Mouse (Mus musculus) splenic B cell, adult 2 months (primary cell): ENCODE results near the gene Lipe.

Experiments used
- DNase-seq: peaks from one replicate; pipeline ENCODE4 v3.0.0-alpha.2; 2011; ENCODE audit warnings: low read depth, low spot score
- H3K27me3 ChIP-seq: 2 replicates; pipeline ENCODE4 v1.6.1; 2012; ENCODE audit warnings: mild to moderate bottlenecking, low read length, moderate library complexity, mixed read lengths; ENCODE audit not compliant: control insufficient read depth, poor library complexity, insufficient read depth, severe bottlenecking
- H3K36me3 ChIP-seq: 2 replicates; pipeline ENCODE4 v1.6.1; 2012; ENCODE audit warnings: mild to moderate bottlenecking, low read length, moderate library complexity, mixed read lengths; ENCODE audit not compliant: control insufficient read depth, poor library complexity, insufficient read depth, severe bottlenecking

The Lipe gene

DNA sequence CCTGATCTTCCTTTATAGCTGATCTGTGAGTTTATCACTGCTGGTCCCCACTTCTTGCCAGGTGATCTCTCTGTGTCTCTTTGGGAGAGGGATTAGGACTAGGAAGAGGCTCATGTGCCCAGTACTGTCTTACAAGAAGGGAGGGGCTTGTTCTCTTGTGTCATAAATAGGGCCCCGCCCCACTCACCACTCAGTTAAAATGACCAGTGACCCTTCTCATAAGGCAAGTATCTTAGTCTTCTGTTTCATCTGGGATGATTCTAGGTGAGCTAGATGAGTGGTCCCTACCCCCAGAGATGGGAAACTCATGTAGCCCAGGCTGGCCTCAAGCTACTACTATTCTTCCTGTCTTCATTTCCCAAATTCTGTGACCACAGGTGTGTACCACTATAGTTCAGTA, at the start of gene Lipe:
Lipe (minus strand) TSS at position 101 of the 400 bp plus-strand sequence.
- Histone ChIP-seq H3K27me3 (no peaks in the 10 kb centered on the region), H3K36me3 (no peaks in the 10 kb centered on the region)
- no peak for DNase-seq

DNA sequence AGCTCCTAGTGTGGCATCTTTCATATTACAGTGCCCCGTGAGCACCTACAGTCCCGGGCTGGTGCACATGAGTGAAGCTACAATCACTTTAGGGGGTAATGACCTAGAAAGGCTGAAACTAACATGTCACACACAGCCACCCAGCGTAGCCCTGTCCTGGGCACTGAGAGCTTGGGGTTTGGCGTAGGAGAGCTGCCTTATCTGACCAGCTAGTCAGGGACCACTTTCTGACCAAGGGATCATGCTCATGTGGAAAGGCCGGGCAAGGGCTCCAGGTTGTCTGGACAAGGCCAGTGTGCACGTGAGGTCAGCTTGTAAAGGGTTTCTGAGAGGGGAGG, 42.3 kb upstream of the Lipe start:
- Histone ChIP-seq H3K27me3 (no peaks in the 10 kb centered on the region), H3K36me3 (no peaks in the 10 kb centered on the region; the same call in 1 of the 2 replicates)
- no peak for DNase-seq

DNA sequence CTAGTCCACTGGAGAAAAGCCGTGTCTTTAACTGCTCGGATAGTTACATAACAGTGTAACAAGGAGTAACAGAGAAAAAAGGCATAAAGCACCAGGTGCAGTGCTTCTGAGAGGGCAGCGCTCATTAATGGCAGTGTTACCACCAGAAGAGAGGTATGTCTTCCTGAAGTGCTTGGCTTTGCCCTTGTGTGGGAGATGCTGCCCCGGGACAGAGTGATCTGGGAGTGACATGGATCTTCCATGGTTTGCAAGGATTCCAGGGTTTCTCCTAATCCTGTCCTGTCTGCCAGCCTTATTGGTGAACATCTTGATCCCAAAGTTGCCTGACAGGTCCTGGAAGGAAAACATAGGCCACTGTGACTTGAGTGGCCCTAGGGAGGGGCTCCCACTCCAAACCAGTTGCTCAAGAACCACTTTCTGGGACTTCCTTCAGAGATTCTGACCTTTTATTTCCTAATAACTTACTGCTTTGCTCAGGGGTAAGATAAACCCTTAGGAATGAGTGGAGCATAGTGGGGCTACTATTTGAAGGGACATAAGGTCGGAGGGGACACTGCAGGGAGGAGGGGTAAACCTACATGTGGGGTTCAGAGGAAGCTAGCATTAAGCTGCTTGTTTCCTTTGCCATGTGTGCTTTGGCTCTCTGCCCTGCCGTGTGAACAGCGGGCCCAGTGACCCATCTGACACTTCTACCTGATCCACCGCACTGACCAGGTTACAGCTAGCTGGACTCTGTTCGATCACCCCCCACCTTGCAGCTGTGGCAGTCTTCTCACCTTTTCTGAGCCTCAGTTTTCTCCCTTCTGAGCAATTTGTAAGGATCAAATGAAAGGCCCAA, 41.7 kb upstream of the Lipe start:
- Histone ChIP-seq H3K27me3 (no peaks in the 10 kb centered on the region), H3K36me3 (no peaks in the 10 kb centered on the region; the same call in 1 of the 2 replicates)
- DNase-seq: no peak

DNA sequence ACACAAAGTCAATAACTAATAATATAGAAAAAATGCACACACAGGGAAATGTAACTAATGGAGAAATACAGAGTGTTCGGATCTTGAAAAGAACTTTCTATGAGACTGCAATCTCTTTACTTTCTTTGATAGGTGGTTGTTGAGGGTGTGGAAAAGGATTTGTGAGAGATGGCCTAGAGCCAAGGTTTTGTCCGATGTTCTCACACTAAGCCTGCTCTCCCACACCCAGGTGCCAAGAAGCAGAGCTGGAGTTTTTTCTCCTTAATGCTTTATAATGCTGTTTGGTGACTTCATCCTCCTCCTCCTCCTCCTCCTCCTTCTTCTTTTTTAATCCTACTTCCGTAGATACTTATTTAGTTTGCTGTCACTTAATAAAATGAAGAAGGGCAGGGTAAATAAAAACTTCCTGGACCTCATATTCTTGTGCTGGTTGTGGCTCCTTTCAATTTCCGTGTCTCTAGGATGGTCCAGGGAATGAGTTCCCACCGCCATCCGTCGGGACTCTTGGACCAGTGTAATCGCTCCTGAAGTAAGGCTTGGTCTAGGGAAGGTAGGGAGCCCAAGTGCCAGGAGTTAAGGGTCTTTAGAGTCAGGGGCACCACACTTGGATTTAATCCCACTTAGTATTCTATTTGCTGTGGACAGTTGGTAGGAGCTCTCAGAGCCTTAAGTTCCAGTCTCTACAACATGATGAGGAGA, 40.8 kb upstream of the Lipe start:
- Histone ChIP-seq H3K27me3 (no peaks in the 10 kb centered on the region), H3K36me3 (no peaks in the 10 kb centered on the region; the same call in 1 of the 2 replicates)
- DNase-seq: no peak

DNA sequence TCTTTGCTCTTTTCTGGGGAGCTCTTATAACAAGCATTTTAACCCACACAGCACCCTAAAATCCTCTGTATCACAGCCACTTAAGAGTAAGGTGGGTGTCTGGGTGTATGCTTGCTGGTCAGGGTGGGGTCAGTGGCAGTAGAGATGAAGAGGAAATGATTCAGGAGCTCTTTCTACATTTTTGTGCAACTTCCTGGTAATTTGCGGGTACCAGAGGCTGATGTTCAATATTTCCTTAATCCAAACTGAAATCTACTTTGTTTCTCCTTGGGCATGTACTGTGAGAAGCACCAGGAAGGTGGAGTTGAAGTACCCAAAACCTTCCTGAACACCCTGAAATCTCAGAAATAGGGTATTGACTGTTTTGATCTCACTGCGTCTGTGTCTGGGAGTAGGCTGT, 38.2 kb upstream of the Lipe start:
- no peak for DNase-seq
- H3K36me3 ChIP-seq: no peaks in the 10 kb centered on the region
- H3K27me3 ChIP-seq: no peaks in the 10 kb centered on the region

DNA sequence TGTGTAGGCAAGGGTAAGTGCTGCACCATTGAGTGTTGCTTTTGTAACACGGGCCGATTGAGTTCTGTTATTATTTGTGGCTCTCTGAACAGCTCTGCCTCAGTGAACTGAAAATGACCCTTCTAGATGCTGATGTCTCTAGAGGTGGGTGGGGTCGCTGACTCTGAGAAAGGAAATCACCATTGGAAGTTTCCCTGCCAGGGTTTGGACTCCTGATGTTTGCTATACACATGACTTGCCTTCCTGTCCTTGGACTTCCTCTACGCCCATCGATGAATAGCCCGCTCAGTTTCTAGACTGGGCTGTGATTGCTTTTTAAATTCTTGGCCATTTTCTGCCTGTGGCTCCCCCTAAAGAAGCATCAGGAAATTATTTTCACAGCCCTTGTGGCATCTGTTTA, 37.7 kb upstream of the Lipe start:
- no peaks in the 10 kb centered on the region for H3K27me3 ChIP-seq
- no peak for DNase-seq
- no peaks in the 10 kb centered on the region for H3K36me3 ChIP-seq

DNA sequence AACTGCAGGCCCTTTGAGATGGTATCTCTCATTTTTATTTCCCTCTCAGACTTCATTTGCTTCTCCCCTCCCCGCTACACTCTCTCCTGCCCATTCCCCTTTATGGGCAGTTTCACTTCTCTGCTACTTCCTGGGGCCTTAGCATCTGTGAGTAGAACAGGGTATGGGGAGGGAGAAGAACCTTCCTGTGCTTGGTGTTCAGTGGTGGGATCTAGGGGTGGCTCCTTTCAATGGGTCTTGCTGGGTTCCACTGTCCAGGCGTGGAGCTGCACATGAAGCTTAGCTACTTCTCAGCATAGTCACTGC, 37.0 kb upstream of the Lipe start:
- no peaks in the 10 kb centered on the region for H3K27me3 ChIP-seq
- no peaks in the 10 kb centered on the region for H3K36me3 ChIP-seq
- DNase-seq: peak; percentile 67

DNA sequence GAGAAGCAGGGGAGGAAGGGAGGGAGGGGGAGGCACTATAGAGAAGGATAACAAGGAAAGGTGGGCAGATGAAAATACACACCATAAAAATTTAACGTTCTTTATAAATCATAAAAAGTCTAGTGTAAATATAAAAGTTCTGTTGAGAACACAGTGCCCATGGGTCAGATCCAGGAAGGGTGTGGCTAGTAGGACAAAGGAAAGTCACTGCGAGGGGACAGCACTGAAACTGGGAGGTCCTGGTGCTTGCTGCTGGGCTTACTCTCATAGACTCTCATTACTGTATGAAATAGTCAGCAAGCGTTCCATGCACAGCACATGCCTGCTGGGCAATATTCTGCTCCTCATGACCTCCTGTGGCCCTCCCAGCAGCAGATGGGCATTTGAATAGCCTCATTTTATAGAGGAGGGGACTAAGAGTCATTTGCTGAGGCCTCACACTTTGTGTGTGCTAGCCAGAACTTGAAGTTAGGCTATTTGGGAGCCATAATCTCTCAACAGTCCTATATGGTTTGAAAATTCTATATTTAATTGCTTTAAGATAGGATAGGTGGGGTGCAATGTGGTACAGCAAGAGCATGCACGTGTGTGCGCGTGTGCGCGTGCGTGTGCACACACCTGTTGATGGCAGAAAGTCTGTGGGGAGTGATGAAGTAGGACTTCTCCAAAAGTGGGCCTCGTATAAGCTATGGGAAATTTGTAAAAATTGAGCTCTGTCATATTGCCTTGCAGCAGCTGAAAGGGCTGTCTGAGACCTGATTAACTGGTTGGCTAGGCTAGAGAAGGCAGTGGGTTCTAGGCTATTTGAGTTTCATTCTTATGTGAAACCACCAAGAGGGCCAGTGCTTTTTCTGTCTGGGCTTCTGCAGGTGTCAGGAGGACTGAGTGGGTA, 36.4 kb upstream of the Lipe start:
- Histone ChIP-seq H3K27me3 (no peaks in the 10 kb centered on the region), H3K36me3 (no peaks in the 10 kb centered on the region)
- DNase-seq: no peak

DNA sequence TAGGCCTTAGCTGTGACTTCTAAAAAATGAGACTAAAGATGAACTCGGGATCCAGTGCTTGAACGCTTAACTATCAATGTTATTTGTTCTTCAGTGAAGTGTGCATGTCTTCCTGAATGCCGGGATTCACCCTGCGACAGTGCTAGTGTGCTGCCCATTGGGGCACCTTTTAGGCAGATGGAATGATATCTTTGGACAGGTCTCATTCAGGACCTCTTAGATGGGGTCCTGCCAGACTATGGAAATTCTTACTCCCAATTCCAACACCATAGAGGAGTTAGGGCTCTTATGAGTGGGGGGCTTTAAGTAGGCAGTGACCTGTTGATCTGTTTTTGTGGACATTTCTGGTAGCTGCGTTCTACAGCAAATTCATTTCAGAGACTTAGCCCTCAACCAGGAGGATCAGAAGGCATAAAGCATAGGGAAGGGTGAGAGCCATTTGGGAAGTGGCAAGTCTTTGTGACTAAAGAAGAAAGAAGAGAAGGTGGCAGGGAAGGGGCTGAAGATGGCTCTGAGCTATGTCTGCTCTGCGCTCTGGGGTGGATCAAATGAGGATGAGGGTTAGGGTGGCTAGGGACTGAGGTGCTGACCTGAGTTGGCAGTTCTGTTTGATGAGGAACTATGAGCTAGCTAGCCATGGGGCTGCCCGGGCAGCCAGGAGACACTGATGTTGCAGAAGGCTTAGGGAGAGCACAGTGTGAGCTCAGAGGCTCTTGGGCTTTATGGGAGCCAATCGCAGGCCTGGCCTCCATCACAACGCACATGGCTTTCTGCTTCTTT, 35.5 kb upstream of the Lipe start:
- Histone ChIP-seq H3K36me3 (no peaks in the 10 kb centered on the region), H3K27me3 (no peaks in the 10 kb centered on the region)
- DNase-seq: no peak

DNA sequence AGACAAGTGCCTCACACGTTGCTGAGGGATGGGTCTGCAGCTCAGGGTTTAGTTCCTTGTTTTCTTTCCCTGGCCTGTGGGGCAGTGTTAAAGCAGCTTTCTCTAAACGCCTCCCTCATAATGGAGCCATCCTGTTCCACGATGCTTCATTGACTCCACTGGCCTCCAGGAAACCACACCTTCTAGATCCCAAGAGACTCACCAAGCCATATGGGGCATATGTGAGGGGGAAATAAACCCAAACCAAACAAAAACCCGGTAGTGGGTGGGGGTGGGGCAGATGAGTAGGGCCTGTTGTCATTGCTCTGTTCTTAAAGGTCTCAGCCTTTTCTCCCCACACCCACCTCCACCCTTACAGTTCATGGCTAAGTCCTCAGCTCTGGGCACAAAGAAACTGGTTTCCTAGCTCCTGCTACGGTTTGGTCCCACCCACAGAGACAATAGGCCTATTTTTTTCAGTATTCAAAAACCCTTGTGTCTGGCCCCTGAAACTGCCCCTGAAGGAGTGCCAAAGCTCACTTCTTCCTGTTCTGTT, 34.6 kb upstream of the Lipe start:
- Histone ChIP-seq H3K36me3 (no peaks in the 10 kb centered on the region), H3K27me3 (no peaks in the 10 kb centered on the region)
- peak; percentile 75 for DNase-seq

DNA sequence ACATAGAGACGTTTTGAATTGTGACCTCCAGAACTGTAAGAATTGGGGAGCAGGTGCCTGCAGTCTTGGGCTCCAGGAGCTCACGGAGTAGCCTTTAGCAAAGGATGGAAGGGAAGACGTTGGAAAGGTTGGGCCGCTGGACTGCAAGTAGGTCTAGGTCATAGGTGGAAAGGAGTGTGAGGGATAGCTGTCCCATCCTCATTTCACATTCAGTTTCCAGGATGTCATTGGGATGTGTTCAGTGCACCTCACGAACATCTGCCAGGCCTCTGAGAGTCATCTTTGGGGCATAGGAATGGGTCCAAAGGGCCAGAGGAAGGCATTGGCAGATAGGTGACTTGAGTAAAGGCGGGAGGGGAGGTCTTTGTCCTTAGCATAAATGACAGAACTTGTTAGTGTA, 33.9 kb upstream of the Lipe start:
- Histone ChIP-seq H3K36me3 (no peaks in the 10 kb centered on the region), H3K27me3 (no peaks in the 10 kb centered on the region)
- no peak for DNase-seq

DNA sequence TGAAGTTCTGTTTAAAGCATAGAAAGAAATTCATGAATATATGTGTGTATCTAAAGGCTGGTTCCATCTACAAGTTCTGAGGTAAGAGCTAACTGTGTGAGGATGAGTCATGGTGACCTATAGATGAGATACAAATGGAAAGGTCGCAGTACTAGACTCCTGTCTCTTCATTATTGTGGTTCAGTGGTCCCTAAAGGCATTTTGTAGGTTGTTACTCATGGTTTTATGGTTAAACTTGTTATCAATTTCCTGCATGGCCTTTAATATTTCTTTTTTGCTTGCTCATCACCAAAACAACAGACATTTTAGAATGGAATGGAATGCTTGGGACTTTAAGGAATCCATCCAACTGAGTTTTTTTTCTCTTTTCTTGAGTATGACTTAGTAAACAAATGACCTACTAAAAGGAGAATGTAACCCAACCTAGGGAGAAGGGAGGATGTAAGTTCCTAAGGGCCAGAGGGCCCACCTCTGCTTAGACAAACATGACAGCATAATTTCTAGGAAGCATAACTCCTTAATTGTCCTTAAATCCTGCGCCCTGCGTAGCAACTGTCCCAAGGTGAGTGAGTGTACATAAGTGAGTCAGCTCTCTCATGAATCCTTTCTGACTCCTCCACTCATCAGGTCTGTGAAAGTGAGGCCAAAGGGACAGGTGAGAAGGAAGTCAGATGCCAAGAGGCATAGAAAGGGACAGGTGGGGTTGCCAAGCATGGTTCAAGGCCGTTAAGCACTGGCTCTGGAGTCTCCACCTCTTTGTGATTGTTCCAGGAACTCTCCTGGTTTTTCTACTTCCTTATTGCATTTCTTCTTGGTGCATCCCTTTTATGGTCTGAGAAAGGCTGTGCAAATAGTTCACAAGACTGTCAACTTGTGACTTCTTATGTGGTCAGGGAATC, 31.6 kb upstream of the Lipe start:
- no peaks in the 10 kb centered on the region for H3K27me3 ChIP-seq
- H3K36me3 ChIP-seq: no peaks in the 10 kb centered on the region
- no peak for DNase-seq

DNA sequence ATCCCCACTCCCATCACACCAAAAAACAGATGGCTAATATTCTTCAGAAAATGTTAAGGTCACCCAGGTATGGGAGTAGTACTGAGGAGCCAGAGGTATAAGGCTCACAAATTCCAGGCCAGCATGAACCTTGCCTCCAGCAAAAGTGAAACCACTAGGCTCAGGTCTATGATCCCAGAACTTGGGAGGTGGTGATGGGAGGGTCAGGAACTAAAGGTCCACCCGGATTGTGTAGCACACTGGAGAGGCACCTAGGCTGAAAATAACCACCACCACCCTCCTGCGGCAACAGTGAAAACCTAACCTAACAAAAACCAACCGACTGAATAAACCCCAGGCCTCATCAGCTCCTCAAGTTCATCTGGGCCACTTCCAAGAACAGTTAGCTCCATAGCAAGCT, 29.8 kb upstream of the Lipe start:
- no peak for DNase-seq
- no peaks in the 10 kb centered on the region for H3K36me3 ChIP-seq
- no peaks in the 10 kb centered on the region for H3K27me3 ChIP-seq
